Mouse (Mus musculus) urinary bladder, postnatal 10 days (tissue): ENCODE measurements at regions not wholly inside any gene's neighbourhood (a gene's known extent, or its start where the extent isn't known, plus 50 kb on each side); places are given as distances from the start of the nearest gene placed in this dataset.

Source experiments
- DNase-seq: peaks from one replicate; pipeline ENCODE4 v3.0.0; 2022; ENCODE audit warnings: low spot score

DNA sequence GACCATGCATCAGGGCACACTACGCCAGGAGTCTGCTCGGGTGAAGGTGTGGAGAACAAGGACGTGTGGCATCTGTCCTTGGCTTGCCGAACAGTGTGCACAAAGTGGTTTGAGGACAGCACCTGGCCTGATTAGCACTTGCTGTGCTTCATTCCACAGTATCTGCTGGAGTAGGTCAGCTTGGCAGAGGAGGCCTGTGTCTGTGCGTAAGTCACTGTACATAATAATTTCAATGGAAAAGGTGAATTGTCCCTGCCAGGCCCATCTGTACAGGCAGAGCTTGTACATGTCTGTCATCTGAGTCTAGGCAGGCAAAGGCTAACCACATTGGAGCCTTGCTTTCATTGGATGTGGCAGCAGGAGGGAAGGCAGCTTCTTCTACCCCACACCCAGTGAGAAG, 979.5 kb upstream of the Car8 start:
- no peak for DNase-seq

DNA sequence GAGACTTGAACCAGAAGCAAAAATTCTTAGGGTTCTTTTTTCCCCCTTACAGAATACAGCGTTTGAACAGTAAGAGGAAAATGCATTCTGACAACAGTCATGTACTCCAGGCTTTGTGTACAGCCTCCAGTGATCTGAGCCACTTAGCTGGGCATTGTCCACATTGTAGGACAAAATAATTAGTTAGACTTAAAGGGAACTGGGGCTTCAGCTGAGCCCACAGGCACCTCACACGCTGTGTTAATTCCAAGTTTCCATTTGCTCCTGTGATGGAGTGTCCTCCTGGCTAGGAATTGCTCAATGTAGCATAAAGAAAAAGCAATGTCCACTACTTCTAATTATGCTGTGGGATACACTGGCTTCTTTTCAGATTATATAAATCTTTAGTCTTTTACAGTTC, 969.8 kb upstream of the Car8 start:
- no peak for DNase-seq

DNA sequence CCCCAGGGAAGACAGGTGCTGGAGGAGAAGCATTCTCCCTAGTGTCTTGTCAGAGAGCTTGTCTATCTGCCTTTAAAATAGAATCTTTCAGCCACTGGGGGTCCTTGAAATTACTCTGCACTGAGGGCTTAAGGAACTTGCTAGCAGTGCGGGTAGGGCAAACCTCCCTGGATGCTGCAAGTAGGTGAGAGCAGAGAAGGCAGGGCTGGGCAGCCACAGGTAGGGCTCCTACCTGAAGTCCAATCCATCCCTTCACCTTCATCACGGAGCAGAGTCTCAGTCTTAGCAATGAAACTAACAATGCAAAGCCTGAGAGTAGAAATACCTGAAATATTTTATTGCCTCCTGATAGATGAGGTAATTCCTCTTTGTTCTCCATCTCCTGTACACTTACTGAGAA, 961.2 kb upstream of the Car8 start:
- DNase-seq: no peak

DNA sequence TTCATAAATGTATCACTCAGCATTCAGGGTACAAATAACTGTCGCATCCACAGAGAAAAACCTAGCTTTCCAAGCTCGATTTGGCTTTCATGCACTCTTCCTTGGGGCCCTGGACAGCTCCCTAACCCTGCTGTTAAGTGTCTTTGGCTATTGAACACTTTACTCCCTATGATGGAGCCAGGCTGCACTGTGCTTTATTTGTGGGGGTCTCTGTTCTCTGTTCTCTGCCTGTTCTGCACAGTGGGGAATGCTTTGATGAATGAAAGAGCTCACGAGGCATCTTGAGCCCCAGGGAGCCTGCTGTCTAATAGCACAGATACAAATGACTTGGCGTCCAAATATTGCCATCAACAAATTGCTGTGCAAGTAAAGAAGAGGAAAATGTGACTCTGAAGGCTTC, 957.6 kb upstream of the Car8 start:
- DNase-seq: no peak

DNA sequence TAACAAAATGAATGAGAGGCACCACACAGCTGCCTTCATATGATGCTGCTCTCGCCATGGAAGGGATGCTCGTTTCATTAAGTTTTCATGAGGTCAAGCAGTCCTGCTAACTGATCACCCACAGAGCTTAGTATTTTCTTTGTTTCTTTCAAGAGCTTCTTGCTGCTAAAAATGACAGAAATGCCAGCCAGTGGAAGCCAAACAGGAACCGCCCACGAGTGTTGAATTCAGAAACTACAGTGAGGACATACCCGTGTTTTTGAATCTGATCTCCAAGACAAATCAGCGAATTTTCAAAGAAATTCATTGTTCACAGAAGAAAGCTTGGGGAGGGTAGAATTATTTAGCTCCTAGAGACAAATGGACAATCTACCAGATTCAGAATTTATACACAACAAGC, 954.3 kb upstream of the Car8 start:
- no peak for DNase-seq

DNA sequence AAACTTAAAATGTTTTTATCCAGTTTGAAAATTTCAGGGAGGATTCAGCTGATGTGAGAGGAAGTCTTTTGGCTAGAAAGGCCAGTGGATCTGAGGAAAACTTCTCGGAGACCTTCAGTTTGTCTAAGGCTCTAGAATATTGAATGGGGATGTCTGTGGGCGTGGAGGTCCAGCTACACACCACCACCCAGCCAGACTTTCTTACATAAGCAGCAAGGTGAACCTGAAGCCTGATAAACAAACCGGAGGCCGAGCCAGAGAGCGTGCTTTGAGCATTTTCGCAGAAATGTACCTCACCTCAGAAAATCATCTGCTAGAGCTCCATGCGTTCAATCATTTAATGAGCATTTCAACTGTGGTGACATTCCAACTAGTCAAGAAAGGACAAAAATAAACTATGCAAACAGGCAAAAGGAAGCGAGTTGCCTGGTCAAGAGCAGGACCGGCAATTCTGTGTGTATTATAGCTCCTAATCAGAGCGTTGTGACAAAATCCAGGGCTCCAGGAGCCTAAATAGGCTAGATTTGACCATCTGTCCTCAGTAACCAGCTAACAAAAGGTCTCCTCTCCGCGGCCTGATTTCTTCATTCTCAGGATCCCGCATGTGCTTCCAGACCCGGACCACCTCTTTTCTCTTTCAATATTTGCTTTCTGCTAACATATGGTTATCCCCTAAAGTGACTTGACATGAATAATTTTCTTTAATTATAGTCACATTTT, 946.5 kb upstream of the Car8 start:
- DNase-seq: no peak

DNA sequence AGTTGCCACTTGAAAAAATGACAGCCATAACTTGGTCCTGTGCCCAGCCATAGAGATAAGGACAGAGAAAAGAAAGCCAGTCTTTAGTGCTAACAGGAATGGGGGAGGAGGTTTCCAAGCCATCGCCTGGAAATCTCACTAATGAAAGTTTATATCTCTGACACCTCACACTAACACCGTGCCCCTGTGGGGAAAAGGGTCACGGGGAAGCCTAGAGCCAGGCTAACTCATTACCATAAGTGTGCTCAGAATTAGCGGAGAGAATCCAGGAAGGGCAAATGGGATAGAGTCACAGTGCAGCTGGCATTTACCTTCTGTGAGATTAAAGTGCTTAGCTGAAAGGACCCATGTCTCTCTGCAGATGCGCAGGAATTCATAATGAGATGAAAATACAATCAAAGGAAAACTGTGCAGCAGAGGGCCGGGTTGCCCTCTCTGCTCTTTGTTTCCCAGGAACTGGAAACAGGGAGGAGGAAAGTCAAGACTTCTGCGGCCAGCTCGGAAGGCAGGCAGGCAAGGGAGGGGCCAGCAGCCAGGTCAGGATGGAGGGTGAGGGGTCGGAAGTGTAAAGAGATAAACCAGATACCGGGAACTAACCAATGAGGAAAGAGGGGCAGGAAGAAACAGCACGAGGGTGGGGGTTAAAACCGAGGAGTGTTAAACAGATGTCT, 945.7 kb upstream of the Car8 start:
- no peak for DNase-seq

DNA sequence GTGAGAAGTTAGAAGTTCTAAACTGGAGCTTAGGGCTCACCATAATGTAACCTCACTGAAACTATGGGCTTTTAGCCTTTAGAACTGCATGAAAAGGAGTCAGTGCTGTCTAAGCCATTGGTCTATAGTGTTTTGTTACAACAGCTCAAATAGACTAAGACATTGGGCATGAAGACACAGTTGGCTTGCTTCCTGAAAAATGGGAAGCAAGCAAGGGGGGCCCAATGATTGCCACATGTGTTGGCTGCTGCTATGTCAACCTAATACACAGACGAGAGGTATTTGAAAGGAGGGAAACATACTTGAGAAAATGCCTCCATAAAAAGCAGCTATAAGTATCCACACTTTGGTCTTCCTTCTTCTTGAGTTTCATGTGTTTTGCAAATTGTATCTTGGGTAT, 935.5 kb upstream of the Car8 start:
- no peak for DNase-seq

DNA sequence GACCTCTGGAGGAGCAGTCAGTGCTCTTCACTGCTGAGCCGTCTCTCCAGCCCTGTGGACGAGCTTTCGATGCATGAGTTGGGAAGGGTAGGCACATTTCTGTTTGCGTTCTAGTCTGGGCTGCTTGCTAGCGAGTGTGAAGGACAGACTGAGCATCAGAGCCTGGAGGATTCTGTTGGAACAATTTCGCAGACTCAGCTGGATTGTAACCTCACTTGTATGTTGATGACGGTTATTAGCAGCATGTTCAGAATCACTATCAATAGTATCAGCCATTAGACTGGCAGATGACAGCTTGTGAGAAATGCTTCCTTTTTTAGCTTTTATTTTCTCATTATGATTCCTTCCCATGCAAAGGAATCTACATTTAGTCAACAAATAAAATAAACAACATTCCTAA, 923.5 kb upstream of the Car8 start:
- no peak for DNase-seq

DNA sequence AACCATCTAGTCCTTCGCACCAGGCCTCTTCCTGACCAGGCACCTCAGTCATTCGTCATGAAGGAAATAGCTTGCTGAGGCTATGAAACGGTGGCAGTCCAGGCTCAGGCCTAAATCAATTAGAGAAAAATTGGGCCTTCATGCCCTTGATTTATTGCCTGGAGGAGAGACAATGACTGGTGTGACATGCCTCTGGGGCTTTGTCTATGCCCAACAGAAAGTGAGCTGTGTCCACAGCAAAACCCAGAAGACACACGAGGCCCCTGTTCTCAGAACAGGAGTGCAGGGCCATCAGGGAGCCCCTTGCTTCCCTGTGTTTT, 922.9 kb upstream of the Car8 start:
- no peak for DNase-seq

DNA sequence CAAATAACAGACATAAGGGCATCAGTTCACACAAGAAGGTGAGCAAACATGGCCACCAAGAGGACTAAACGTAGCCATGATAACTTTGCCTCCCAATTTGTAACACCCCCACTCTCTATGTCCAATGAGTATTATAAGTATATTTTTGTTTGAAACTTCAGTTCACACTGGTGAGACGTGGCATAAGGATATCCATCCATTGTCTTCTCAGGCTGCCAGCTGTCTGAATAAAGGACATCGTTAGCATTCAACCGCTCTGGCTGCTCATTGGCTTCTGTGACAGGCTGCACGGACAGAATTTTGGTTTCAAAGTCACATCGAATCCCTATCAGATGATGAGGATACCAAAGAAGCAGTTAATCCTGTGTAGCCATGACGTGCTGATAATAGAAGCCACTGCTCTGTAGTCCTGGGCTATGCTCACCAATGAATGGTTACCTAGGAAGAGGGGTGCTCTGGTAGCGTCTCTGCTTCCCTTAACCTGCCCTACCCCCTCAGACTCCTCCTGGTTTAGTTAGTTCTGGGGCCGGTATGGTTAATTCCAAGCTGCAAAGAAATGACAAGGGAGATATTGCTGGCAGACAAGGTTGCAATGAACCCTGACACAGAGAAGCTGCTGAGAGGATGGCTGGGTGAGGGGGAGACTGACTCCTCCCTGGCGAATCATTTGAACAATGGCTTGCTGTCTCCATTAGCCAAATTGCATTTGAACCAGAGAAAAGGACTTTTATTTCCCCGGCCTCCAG, 922.4 kb upstream of the Car8 start:
- no peak for DNase-seq

DNA sequence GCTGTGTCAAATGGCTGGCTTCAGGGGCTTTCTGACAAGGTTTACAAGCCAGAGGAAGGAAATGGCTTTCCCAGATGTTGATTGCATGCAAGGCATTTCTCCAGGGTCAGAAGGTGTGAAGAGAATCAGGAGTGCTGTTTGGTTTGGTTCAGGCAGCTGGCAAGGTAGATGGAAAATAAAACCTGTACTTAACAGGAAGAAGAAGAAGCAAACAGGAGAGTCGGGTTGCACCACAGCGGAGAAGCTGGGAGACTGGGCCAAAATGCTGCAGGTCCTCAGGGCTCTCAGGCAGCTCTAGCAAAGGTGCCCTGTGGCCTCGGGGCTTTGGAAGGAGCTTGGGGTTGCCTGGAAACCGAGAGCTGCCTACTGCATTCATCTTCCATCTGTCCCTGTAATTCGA, 908.9 kb upstream of the Car8 start:
- no peak for DNase-seq

DNA sequence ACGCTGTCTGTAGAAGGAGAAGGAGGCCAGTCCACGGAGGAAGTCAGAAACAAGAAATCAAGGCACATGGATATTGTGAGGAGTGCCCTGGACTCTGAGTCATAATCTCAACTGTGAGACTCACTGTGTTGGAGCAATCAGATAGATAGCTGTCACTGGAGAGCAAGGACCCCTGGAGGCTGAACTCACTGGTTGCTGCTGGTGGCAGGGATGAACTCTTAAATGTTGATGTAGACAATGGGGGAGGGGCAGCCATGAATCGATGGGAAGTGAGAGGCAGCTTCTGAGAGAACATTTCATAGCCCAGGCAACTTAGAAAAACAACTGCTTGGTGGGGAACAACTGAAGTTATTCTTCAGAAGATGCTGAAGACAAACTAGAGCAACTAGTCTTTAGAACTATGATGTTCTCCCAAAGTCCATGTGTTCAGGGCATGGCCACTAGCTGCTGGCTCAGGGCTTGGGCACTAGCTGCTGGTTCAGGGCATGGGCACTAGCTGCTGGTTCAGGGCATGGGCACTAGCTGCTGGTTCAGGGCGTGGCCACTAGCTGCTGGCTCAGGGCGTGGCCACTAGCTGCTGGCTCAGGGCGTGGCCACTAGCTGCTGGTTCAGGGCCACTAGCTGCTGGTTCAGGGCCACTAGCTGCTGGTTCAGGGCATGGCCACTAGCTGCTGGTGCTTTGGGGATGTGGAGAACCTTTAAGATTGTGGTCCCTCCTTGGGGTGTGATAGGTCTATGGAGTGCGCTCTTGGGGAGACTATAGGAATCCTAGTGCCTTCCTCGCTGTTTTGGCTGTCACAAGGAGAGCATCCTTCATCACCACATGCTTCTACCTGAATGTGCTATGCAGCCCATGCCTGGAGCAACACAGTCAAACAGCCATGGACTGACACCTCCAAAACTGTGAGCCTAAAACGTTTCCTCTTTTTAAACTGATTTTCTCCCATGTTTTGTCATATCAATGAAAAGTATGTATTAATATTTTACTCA, 905.7 kb upstream of the Car8 start:
- DNase-seq: no peak

DNA sequence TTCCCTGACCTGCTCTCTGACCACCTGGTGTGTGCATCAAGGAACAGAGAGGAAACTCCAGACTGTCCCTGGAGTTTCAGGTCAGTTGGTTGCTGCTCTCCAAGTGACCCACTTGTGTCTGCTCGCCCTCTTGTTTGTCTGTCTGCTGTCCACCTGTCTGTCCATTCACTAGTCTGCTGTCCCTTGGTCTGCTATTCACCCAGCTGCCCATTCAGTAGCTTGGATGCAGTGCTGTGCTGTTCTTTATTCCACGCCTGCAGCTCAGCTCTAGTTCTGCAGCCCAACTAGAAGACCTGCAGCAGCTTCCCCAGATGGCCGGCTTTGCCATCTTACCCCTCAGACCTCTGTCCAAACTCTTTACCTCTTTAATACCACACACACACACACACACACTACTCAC, 904.2 kb upstream of the Car8 start:
- DNase-seq: no peak

DNA sequence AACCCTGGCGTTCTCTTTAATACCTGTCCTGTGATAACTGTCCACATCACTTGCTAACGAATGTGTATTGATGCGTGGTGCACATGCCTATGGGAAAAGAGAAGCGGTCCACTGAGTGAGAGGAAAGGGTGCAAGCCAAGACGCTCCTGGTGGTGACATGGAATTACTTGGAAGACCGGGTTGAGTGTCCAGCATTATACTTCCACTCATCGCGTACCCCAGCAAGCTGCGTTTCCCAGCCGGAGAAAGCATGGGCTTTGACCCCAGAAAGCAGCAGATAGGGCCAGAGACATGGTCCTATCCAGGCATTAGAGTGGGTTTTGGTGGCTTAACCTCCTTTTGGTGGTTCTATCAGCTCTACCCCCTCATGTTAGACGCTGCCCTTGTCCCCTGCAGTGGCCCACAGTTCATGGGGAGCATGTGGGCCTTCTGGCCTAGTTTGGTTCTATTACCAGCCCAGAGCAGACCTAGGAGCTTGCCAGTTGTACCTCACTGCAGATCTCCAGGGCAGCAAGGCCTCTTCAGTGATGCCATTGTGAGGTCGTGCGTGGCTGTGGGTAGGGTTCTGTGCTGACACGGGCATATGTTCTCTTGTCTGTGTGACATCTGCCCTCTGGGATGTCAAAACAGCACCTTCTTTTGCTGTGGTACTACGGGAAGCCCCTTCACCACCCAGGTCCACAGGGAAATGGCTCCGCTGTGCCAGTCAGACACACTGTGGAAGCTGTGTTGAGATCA, 903.3 kb upstream of the Car8 start:
- no peak for DNase-seq

DNA sequence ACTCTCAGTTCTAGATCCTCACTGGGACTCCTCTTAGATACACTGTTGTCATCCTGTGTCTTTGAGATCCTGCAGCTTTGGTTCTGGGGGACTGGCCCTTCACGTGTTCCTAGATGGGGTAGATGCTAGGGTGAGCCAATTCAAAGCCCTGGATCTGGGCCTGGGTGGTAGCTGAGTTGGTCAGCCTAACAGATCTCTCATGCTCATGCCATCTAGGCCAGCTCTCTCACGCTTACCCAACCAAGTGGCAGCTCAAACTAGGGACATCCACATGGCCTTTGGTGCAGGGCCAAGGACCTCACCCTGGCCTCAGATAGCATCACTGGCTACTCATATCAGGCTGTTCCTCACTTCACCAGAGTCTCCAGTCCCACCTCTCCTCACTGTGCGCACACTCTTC, 901.9 kb upstream of the Car8 start:
- no peak for DNase-seq

DNA sequence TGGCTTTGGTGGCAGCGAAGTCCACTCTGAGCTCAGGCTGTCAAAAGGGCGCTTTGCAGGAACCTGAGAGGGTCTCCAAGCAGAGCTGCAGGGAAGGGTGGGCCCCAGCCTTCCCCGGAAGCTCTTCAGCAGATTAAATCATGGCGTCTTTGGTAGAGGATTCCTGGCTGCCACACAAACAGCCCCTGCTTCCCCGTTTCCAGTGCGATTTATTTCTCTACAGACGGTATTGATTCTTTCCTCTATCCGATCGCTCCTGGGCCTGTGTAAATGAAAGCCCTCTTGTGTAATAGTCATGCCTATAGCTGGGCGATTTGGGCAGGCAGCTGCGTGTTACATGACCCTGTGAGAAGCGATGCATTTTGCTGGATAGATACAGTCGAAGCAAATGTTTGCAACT, 897.8 kb upstream of the Car8 start:
- DNase-seq: no peak

DNA sequence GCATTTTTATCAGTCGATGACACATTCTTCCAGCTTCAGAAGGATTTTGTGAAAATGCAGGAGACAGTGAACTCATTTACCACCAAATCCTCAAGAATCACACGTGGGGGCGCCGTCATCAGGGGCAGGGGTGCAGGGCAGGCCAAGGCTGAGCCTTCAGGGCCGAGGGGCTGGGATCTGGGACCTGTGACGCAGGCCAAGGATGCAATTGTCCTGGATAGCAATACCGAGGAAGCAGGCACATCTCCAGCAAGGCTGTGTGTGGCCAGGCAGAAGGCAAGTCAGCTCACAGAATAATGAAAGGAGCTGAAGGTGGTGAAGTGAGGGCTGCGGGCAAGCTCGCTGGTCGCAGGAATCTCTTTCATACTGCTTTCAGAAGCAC, 897.3 kb upstream of the Car8 start:
- DNase-seq: no peak

DNA sequence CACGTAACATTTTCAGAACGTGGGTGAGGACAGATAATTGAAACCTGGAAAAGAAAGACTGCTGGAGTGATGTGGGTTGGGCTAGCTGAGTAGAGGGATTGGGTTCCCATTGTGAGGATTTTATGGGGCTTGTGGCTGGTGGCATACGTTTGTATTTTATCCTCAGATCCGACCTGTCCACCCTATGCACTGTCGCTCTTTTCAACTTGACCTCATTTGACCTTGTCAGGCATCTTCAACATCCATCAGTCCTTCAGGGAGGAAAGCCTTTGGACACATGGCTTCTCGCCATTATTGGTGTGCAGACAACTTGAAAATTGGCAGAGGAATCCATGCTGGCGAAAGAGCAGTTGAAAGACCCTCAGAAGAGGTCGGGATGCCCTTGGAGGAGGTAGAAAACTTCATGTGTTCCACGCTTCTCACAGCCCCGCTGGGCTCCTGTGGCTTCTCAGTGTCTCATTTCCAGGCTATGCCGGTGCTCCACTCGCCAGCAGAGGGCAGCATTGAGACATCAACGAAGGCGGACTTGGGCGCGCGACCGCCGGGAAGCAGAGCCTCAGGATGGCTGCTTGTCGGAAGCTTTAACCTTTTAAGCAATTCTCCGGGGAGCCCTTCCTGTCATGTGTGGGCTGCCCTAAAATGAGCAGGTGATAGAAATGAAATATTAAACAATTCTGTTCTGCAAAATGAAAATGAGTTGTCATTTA, 896.8 kb upstream of the Car8 start:
- DNase-seq: peak; percentile 82

DNA sequence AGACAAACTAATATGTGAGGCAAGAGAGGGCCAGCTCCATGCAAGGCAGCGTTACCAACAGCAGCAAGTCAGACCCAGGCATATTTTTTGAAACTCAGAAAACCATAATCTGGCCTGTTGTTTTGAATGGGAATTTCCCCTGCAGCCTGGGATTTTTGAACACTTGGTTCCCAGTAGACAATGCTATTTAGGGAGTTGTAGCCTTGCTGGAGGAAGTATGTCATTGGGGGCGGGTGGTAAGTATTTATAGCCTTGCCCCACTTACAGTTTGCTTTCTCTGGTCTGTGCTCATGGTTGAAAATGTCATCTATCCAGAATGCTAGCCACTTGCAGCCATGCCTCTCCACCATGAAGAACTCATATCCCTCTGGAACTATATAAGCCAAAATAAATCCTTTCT, 894.9 kb upstream of the Car8 start:
- DNase-seq: no peak

DNA sequence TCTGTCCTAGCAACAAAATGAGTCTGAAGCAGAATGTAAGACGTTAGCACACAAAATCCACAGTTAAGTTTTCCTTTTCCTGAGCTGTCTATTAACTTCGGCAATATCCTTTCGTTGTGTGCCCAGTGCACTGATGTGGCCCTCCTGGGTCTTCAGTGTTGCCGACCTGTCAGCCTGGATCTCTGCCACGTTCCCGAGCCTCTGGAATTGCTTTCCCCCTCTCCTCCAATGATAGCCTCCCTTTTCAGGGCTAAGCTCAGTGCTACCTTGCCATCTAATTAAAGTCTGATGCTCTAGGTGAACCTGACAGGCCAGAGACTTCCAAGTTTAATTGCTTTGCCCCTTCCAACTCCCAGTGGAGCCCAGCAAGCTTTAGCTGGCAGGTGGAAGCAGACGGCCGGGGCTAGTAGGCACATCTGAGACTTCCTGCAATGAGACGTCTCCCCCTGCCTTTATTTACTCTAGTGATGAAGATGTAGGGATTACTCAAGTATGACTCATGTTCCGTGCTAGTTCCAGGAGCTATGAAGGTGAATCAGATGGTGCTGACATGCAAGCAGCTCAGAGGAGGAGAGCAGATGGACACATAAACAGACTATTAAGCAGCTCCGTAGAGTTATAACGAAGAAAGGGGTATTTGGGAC, 894.3 kb upstream of the Car8 start:
- no peak for DNase-seq
